Mouse (Mus musculus) stomach, postnatal 0 days (tissue): ENCODE measurements at regions not wholly inside any gene's neighbourhood (a gene's known extent, or its start where the extent isn't known, plus 50 kb on each side); places are given as distances from the start of the nearest gene placed in this dataset.

Source experiments
- CTCF ChIP-seq: IDR thresholded peaks from 2 replicates; pipeline ENCODE4 v1.5.1; 2016; ENCODE audit warnings: antibody characterized with exemption, low read depth, mild to moderate bottlenecking, moderate library complexity
- EP300 ChIP-seq: optimal IDR thresholded peaks from 2 replicates; pipeline ENCODE3; 2016; ENCODE audit warnings: antibody characterized with exemption

GRCm38 (mm10) chr2:10969111-10969689 is 202.7 kb upstream of the Prkcq start:
- no peak for TF ChIP-seq CTCF
- TF ChIP-seq EP300 = no peak
